Mouse (Mus musculus) bone marrow macrophage, adult 2 months (primary cell): ENCODE measurements at regions not wholly inside any gene's neighbourhood (a gene's known extent, or its start where the extent isn't known, plus 50 kb on each side); places are given as distances from the start of the nearest gene placed in this dataset.

Experiments
- CTCF ChIP-seq: IDR thresholded peaks from 2 replicates; pipeline ENCODE4 v1.5.1; 2012; ENCODE audit warnings: low read depth, mild to moderate bottlenecking, low read length, moderate library complexity
- POLR2A ChIP-seq: IDR thresholded peaks from 2 replicates; pipeline ENCODE4 v1.6.1; 2012; ENCODE audit warnings: mild to moderate bottlenecking, low read depth, low read length, borderline replicate concordance

DNA sequence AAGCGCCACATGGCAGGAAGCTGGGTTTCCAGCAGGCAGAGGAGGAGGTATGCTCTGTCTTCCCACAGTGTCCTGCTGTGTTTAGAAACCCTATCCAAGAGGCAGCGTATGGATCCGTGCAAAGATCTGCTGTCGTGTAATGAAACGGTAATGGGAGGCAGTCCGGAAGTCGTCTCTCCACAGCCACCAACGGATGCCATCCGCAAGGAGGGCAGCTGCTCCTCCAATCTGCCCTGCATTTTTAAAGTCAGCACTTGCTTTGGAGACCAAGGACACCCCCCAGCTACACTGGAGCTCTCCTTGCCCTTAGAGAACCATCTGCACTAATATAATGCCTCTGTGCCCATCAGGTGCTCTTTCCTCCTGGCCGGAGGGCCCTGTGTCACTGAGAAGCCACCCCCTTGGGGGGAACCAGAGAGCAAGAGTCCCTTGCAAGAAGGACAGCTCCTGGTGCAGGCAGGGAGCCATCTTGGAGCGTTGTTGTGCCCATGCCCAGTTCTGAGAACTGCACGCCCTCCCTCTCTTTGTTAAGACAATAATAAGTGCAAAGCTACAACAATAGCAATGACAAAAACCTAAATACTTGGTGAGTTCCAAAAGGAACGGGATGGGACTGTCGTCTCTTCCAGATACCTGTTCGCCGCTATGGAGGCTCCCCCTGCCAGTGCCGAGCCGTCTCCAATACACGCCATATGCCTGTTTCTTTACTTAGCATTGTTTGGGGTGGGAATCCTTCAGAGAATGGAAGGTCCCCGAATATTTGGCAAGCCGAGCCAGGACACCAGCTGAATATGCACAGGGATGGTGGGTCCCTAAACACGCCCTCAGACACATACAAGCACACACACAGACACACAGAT, 384.4 kb downstream of the Zfp536 start:
- TF ChIP-seq CTCF: no peak
- no peak for TF ChIP-seq POLR2A
